Mouse (Mus musculus) embryonic facial prominence, embryonic 13.5 days (tissue): ENCODE measurements at regions not wholly inside any gene's neighbourhood (a gene's known extent, or its start where the extent isn't known, plus 50 kb on each side); places are given as distances from the start of the nearest gene placed in this dataset.

Experiments used
- ATAC-seq: fragments of 200-750 bp; cut with Nextera tagmentation; 2 replicates; pipeline ENCODE4 v1.8.0; 2017; ENCODE audit warnings: low read depth; ENCODE audit not compliant: insufficient number of reproducible peaks, insufficient read depth, low FRiP score, low TSS enrichment
- H3K27ac ChIP-seq: fragments of 300-500 bp; sonication (generic); 2 replicates; pipeline ENCODE4 v1.5.1; 2015; ENCODE audit warnings: moderate library complexity, mild to moderate bottlenecking, inconsistent platforms
- H3K27me3 ChIP-seq: fragments of 300-500 bp; sonication (generic); 2 replicates; pipeline ENCODE4 v1.6.1; 2015; ENCODE audit warnings: mild to moderate bottlenecking, inconsistent platforms
- H3K36me3 ChIP-seq: fragments of 300-500 bp; sonication (generic); 2 replicates; pipeline ENCODE4 v1.6.1; 2015; ENCODE audit warnings: mild to moderate bottlenecking, inconsistent platforms
- H3K4me1 ChIP-seq: fragments of 300-500 bp; sonication (generic); 2 replicates; pipeline ENCODE4 v1.6.1; 2015; ENCODE audit warnings: inconsistent platforms
- H3K4me2 ChIP-seq: fragments of 300-500 bp; sonication (generic); 2 replicates; pipeline ENCODE4 v1.6.1; 2015; ENCODE audit warnings: moderate library complexity, mild to moderate bottlenecking, inconsistent platforms
- H3K4me3 ChIP-seq: fragments of 300-500 bp; sonication (generic); 2 replicates; pipeline ENCODE4 v1.5.1; 2015; ENCODE audit warnings: mild to moderate bottlenecking, inconsistent platforms
- H3K9ac ChIP-seq: fragments of 300-500 bp; sonication (generic); 2 replicates; pipeline ENCODE4 v1.6.1; 2015; ENCODE audit warnings: mild to moderate bottlenecking, inconsistent platforms
- H3K9me3 ChIP-seq: fragments of 300-500 bp; sonication (generic); 2 replicates; pipeline ENCODE4 v1.6.1; 2016; ENCODE audit warnings: inconsistent platforms
- WGBS: fragments of 180-500 bp; shearing (Covaris S2); methylation state at CpG from one replicate; pipeline ENCODE4 v1.1.7; 2015; ENCODE audit warnings: mixed read lengths; 5-methylcytosine and 5-hydroxymethylcytosine counted together

- WGBS = 86% methylated on average over 1 of the region's 1 CpGs
- H3K4me1 ChIP-seq = no peaks in the 10 kb centered on the region
Measured at GRCm38 (mm10) chr12:95631029-95631428, 61.0 kb upstream of the Flrt2 start.

DNA sequence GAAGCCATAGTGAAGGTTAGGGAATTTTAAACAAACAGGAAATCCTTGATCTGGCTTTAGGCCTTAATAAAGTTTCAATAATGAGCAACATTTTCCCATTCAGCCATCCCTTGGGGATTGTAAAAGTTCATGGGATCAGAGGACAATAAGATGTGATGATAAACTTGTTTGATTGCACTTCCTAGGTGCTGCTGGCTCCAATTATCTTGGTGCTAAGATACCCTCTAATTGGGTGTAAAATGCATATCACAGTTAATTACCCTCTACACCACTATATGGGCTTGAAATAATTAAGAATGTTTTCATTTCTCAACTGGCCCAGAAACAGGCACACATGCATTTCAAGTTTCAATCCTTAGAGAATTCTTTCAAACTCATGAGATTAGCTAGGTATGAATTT is 55.4 kb upstream of the Flrt2 start:
- no peaks in the 10 kb centered on the region for H3K4me1 ChIP-seq
- H3K4me2 ChIP-seq = no peak overlapping the region
- no peak overlapping the region for H3K27ac ChIP-seq
- ATAC-seq = no peak
- no peaks in the 10 kb centered on the region for H3K27me3 ChIP-seq
- no peak overlapping the region for H3K9ac ChIP-seq
- H3K36me3 ChIP-seq = no peaks in the 10 kb centered on the region
- H3K9me3 ChIP-seq = no peaks in the 10 kb centered on the region
- no peak overlapping the region for H3K4me3 ChIP-seq

More at GRCm38 (mm10) chr12:95631029-95631428, 61.0 kb upstream of the Flrt2 start:
- Histone ChIP-seq H3K9me3 (no peaks in the 10 kb centered on the region), H3K4me2 (no peak overlapping the region), H3K36me3 (no peaks in the 10 kb centered on the region), H3K9ac (no peak overlapping the region), H3K27me3 (no peaks in the 10 kb centered on the region), H3K4me3 (no peak overlapping the region), H3K27ac (no peak overlapping the region)
- no peak for ATAC-seq

DNA sequence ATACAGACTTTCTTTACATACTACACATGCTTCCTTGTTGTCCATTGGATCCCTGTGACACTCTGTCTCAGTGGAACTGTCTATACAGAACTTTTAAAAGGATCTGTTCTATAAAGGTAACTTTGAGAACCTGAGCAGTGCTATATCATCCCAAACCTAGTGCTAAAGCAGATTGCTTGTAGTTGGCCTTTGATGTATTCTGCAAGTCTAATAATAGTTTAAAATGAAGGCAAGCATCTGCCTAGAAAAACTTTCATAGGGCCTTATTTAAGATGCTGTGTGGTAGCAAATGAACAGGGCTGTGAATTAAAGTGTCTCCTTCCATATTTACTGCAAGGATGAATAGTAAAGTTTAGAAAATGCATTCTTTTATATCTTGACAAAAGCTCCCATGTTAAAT is 52.1 kb upstream of the Flrt2 start:
- Histone ChIP-seq H3K9ac (no peak overlapping the region), H3K4me1 (no peaks in the 10 kb centered on the region), H3K27me3 (no peaks in the 10 kb centered on the region), H3K27ac (no peak overlapping the region), H3K9me3 (no peaks in the 10 kb centered on the region), H3K36me3 (no peaks in the 10 kb centered on the region), H3K4me3 (no peak overlapping the region), H3K4me2 (no peak overlapping the region)
- ATAC-seq = no peak

GRCm38 (mm10) chr12:95641628-95642027 is 50.4 kb upstream of the Flrt2 start:
- Histone ChIP-seq H3K27me3 (no peaks in the 10 kb centered on the region), H3K9me3 (no peaks in the 10 kb centered on the region), H3K4me3 (no peak overlapping the region), H3K36me3 (no peaks in the 10 kb centered on the region), H3K27ac (no peak overlapping the region), H3K4me2 (no peak overlapping the region), H3K4me1 (no peaks in the 10 kb centered on the region), H3K9ac (no peak overlapping the region)
- no peak for ATAC-seq
